Mouse (Mus musculus): Measurements from ENCODE around the gene Prkg1. TPM values are rescaled to one million over a fixed set of nuclear protein-coding genes. Genes with fewer than 3 reads are reported as not detected.
A peak's percentile ranks its signal among the peaks of the same experiment; 100 is the strongest.

Prkg1 gene
- polyA plus RNA-seq, 1 experiment from 2014 or later = 8.1 TPM

GRCm38 (mm10) chr19:31106835-31107554 is 657.8 kb downstream of the Prkg1 start:
- Histone ChIP-seq H3K4me2 (no peak overlapping the region), H3K9me3 (replicated peaks) (no peaks in the 10 kb centered on the region), H3K27me3 (replicated peaks) (no peaks in the 10 kb centered on the region), H3K27ac (replicated peaks) (no peak overlapping the region), H3K4me1 (0 out of 2 replicates have a peak, but pooled peaks cover 3% of the 10 kb centered on the region), H3K4me3 (replicated peaks) (no peak overlapping the region), H3K36me3 (no peaks in the 10 kb centered on the region), H3K9ac (replicated peaks) (no peak overlapping the region)
- ATAC-seq (ENCODE audit: low FRiP score) = no peak
- 42% methylated on average over 9 of the region's 9 CpGs for WGBS

- Histone ChIP-seq H3K9ac (replicated peaks) (no peak overlapping the region), H3K36me3 (no peaks in the 10 kb centered on the region), H3K4me3 (replicated peaks) (no peak overlapping the region), H3K27me3 (replicated peaks) (no peaks in the 10 kb centered on the region), H3K9me3 (replicated peaks) (no peaks in the 10 kb centered on the region), H3K4me2 (no peak overlapping the region), H3K4me1 (0 out of 2 replicates have a peak, but pooled peaks cover 3% of the 10 kb centered on the region), H3K27ac (replicated peaks) (no peak overlapping the region)
- ATAC-seq (ENCODE audit: low FRiP score) = no peak
- 36% methylated on average over 3 of the region's 3 CpGs for WGBS
Measured at GRCm38 (mm10) chr19:31106036-31106435, 658.8 kb downstream of the Prkg1 start.

GRCm38 (mm10) chr19:31104764-31105163 is 660.1 kb downstream of the Prkg1 start:
- no peak for ATAC-seq (ENCODE audit: low FRiP score)
- WGBS = 92% methylated on average over 6 of the region's 6 CpGs
- no peak overlapping the region for H3K27ac ChIP-seq (replicated peaks)
- no peak overlapping the region for H3K4me2 ChIP-seq
- no peaks in the 10 kb centered on the region for H3K36me3 ChIP-seq
- no peak overlapping the region for H3K9ac ChIP-seq (replicated peaks)
- H3K9me3 ChIP-seq (replicated peaks) = no peaks in the 10 kb centered on the region
- H3K27me3 ChIP-seq (replicated peaks) = no peaks in the 10 kb centered on the region
- no peak overlapping the region for H3K4me3 ChIP-seq (replicated peaks)
- 0 out of 2 replicates have a peak, but pooled peaks cover 3% of the 10 kb centered on the region for H3K4me1 ChIP-seq

- Histone ChIP-seq H3K4me1 (no peaks in the 10 kb centered on the region), H3K27ac (replicated peaks) (no peak overlapping the region), H3K9ac (replicated peaks) (no peak overlapping the region), H3K27me3 (replicated peaks) (no peaks in the 10 kb centered on the region), H3K4me2 (no peak overlapping the region), H3K4me3 (replicated peaks) (no peak overlapping the region), H3K36me3 (no peaks in the 10 kb centered on the region), H3K9me3 (replicated peaks) (no peaks in the 10 kb centered on the region)
- no peak for ATAC-seq (ENCODE audit: low FRiP score)
- 90% methylated on average over 3 of the region's 3 CpGs for WGBS
Measured at GRCm38 (mm10) chr19:31099369-31099768, 665.5 kb downstream of the Prkg1 start.

- 77% methylated on average over 3 of the region's 3 CpGs for WGBS
- Histone ChIP-seq H3K4me1 (no peaks in the 10 kb centered on the region), H3K27ac (replicated peaks) (no peak overlapping the region)
Measured at GRCm38 (mm10) chr19:31097857-31098256, 667.0 kb downstream of the Prkg1 start.

GRCm38 (mm10) chr19:31083761-31084160 is 681.1 kb downstream of the Prkg1 start:
- Histone ChIP-seq H3K27ac (replicated peaks) (no peak overlapping the region), H3K4me1 (peaks cover 24% of the 10 kb centered on the region), H3K36me3 (peaks cover 26% of the 10 kb centered on the region), H3K4me2 (peak overlapping the region; percentile 89), H3K9ac (replicated peaks) (peak overlapping the region; percentile 69; the same call in 1 of the 2 replicates), H3K27me3 (replicated peaks) (no peaks in the 10 kb centered on the region), H3K9me3 (replicated peaks) (no peaks in the 10 kb centered on the region), H3K4me3 (replicated peaks) (peak overlapping the region; percentile 63)
- 97% methylated on average over 8 of the region's 8 CpGs for WGBS
- ATAC-seq (ENCODE audit: low FRiP score) = no peak

More at GRCm38 (mm10) chr19:31097857-31098256, 667.0 kb downstream of the Prkg1 start:
- Histone ChIP-seq H3K9me3 (replicated peaks) (no peaks in the 10 kb centered on the region), H3K9ac (replicated peaks) (no peak overlapping the region), H3K4me2 (no peak overlapping the region), H3K4me3 (replicated peaks) (no peak overlapping the region), H3K27me3 (replicated peaks) (no peaks in the 10 kb centered on the region), H3K36me3 (no peaks in the 10 kb centered on the region)
- no peak for ATAC-seq (ENCODE audit: low FRiP score)

GRCm38 (mm10) chr19:31082662-31083429 is 682.0 kb downstream of the Prkg1 start, which contains the start of gene Cstf2t:
Gene Cstf2t, plus strand, starts transcription at chr19:31082837.
- Histone ChIP-seq H3K9ac (replicated peaks) (peak within 1 kb of the TSS; percentile 69), H3K4me3 (replicated peaks) (peak within 1 kb of the TSS; percentile 63), H3K4me2 (peak within 1 kb of the TSS; percentile 89), H3K36me3 (peaks cover 26% of the 10 kb centered on the region), H3K9me3 (replicated peaks) (no peaks in the 10 kb centered on the region), H3K27me3 (replicated peaks) (no peaks in the 10 kb centered on the region), H3K4me1 (peaks cover 24% of the 10 kb centered on the region), H3K27ac (replicated peaks) (peak within 1 kb of the TSS; percentile 90)
- ATAC-seq (ENCODE audit: low FRiP score) = peak; percentile 99
- WGBS = 3% methylated on average over 56 of the region's 56 CpGs

- Histone ChIP-seq H3K4me1 (peaks cover 24% of the 10 kb centered on the region), H3K27ac (replicated peaks) (peak overlapping the region; percentile 90), H3K36me3 (peaks cover 23% of the 10 kb centered on the region), H3K9me3 (replicated peaks) (no peaks in the 10 kb centered on the region), H3K4me2 (peak overlapping the region; percentile 89), H3K4me3 (replicated peaks) (peak overlapping the region; percentile 63), H3K27me3 (replicated peaks) (no peaks in the 10 kb centered on the region), H3K9ac (replicated peaks) (peak overlapping the region; percentile 51)
- 15% methylated on average over 7 of the region's 7 CpGs for WGBS
- ATAC-seq (ENCODE audit: low FRiP score) = peak; percentile 58
Measured at GRCm38 (mm10) chr19:31082226-31082625, 682.6 kb downstream of the Prkg1 start.

- 57% methylated on average over 3 of the region's 3 CpGs for WGBS
- no peak overlapping the region for H3K27ac ChIP-seq (replicated peaks)
- no peak for ATAC-seq (ENCODE audit: low FRiP score)
- peaks cover 7% of the 10 kb centered on the region for H3K4me1 ChIP-seq
- no peaks in the 10 kb centered on the region for H3K9me3 ChIP-seq (replicated peaks)
- H3K9ac ChIP-seq (replicated peaks) = no peak overlapping the region
- H3K4me3 ChIP-seq (replicated peaks) = no peak overlapping the region
- no peaks in the 10 kb centered on the region for H3K27me3 ChIP-seq (replicated peaks)
- H3K36me3 ChIP-seq = no peaks in the 10 kb centered on the region
- no peak overlapping the region for H3K4me2 ChIP-seq
Measured at GRCm38 (mm10) chr19:31078241-31078640, 686.6 kb downstream of the Prkg1 start.

GRCm38 (mm10) chr19:31076106-31076505 is 688.7 kb downstream of the Prkg1 start:
- Histone ChIP-seq H3K9me3 (replicated peaks) (no peaks in the 10 kb centered on the region), H3K36me3 (no peaks in the 10 kb centered on the region), H3K27ac (replicated peaks) (no peak overlapping the region), H3K4me3 (replicated peaks) (no peak overlapping the region), H3K9ac (replicated peaks) (no peak overlapping the region), H3K27me3 (replicated peaks) (no peaks in the 10 kb centered on the region), H3K4me2 (no peak overlapping the region), H3K4me1 (peaks cover 6% of the 10 kb centered on the region)
- no peak for ATAC-seq (ENCODE audit: low FRiP score)
- 72% methylated on average over 4 of the region's 4 CpGs for WGBS

- H3K4me3 ChIP-seq (replicated peaks) = peak overlapping the region; percentile 2; the same call in 1 of the 2 replicates
- no peaks in the 10 kb centered on the region for H3K36me3 ChIP-seq
- no peaks in the 10 kb centered on the region for H3K9me3 ChIP-seq (replicated peaks)
- ATAC-seq (ENCODE audit: low FRiP score) = peak; percentile 53; the same call in 1 of the 2 replicates
- no peaks in the 10 kb centered on the region for H3K27me3 ChIP-seq (replicated peaks)
- H3K4me1 ChIP-seq = peaks cover 6% of the 10 kb centered on the region
- peak overlapping the region; percentile 60 for H3K27ac ChIP-seq (replicated peaks)
- H3K4me2 ChIP-seq = peak overlapping the region; percentile 41
- WGBS = 9% methylated on average over 3 of the region's 3 CpGs
- no peak overlapping the region for H3K9ac ChIP-seq (replicated peaks)
Measured at GRCm38 (mm10) chr19:31074717-31075063, 690.1 kb downstream of the Prkg1 start.
